ENCODE assay signal across 19 mouse cellular contexts in genomic region chr5:91072340-91072739, GRCm38 (mm10). TPM values are rescaled to one million over a fixed set of nuclear protein-coding genes. Genes with fewer than 3 reads are reported as not detected.
"Had no signal": no experiment of that assay in that cellular context is flagged by ENCODE, and none has a peak within 500 bp of the region (broad histone marks: within the 10 kb centered on the region; RNA-seq: fewer than 3 reads in every experiment).

No protein-coding gene starts in this region.

- ATAC-seq: lung, postnatal 0 days; midbrain, embryonic 13.5 days had no signal

- H3K36me3 ChIP-seq: limb, embryonic 10.5 days; liver, embryonic 15.5 days; midbrain, embryonic 13.5 days; neural tube, embryonic 15.5 days had no signal

- H3K27ac ChIP-seq: limb, embryonic 10.5 days; liver, embryonic 15.5 days; midbrain, embryonic 13.5 days; neural tube, embryonic 15.5 days; stomach, postnatal 0 days had no signal

- H3K9me3 ChIP-seq: limb, embryonic 10.5 days; liver, embryonic 15.5 days; midbrain, embryonic 13.5 days; neural tube, embryonic 15.5 days had no signal

- DNase-seq: kidney, postnatal 10 days; kidney, postnatal 4 days; lung, adult 2 months; lung, postnatal 36 days; right cerebral cortex, adult 18-20 months; thymus, postnatal 14 days had no signal

- H3K4me1 ChIP-seq: liver, embryonic 15.5 days had no signal

- H3K9ac ChIP-seq: liver, embryonic 15.5 days; midbrain, embryonic 13.5 days; neural tube, embryonic 15.5 days had no signal

- H3K4me2 ChIP-seq: liver, embryonic 11.5 days; liver, embryonic 15.5 days; midbrain, embryonic 13.5 days; neural tube, embryonic 15.5 days had no signal

- H3K4me3 ChIP-seq: limb, embryonic 10.5 days; liver, embryonic 15.5 days; midbrain, embryonic 13.5 days; neural tube, embryonic 15.5 days had no signal

RNA-seq across cellular contexts. Expression of gene Ereg, which starts 2.1 kb away (rescaled TPM):
- total RNA-seq: layer of hippocampus, postnatal 10 days; left cerebral cortex, postnatal 10 days; megakaryocyte progenitor cell, adult 5-6 weeks; midbrain, postnatal 0 days had no signal
- polyA plus RNA-seq: kidney, embryonic 14.5 days; limb, embryonic 10.5 days; midbrain, embryonic 13.5 days; midbrain, postnatal 0 days; neural tube, embryonic 11.5 days; neural tube, embryonic 15.5 days had no signal

RNA-seq across cellular contexts. Expression of gene Epgn, which starts 45.1 kb away (rescaled TPM):
- polyA plus RNA-seq: kidney, embryonic 14.5 days; lung, adult 2 months; lung, postnatal 0 days; midbrain, postnatal 0 days; neural tube, embryonic 15.5 days had no signal
